Mouse (Mus musculus): ENCODE data around the gene Smg8. TPM values are rescaled to one million over a fixed set of nuclear protein-coding genes. Genes with fewer than 3 reads are reported as not detected.

Gene Smg8
- total and polyA plus RNA-seq, 3 experiments, result 21.5 to 29.4 (median 27.9) TPM

GRCm38 (mm10) chr11:87108409-87108754, 21.8 kb upstream of the Smg8 start, which contains the start of gene Prr11:
Prr11 (minus strand) TSS chr11:87108708.
- Histone ChIP-seq H3K4me1 (ENCODE audit: control insufficient read depth in 1 of 2, insufficient read depth in 2 of 2) (peaks cover 0 to 36% of the 10 kb centered on the region in 2 experiments; a peak in 2 of 4 replicates), H3K36me3 (replicated peaks in 1 of 2; ENCODE audit: control insufficient read depth in 1 of 2, insufficient read depth in 1 of 2, low read length in 1 of 2) (peaks cover 25 to 48% of the 10 kb centered on the region in 2 experiments), H3K4me3 (replicated peaks in 1 of 3; ENCODE audit: low read depth in 2 of 3, low read length in 2 of 3, poor library complexity in 1 of 3) (peak within 1 kb of the TSS; percentile 66 to 96 (median 90)), H3K9ac (ENCODE audit: insufficient read depth, low read depth) (peak within 1 kb of the TSS; percentile 89), H3K27me3 (replicated peaks) (no peaks in the 10 kb centered on the region), H3K79me2 (replicated peaks; ENCODE audit: control insufficient read depth, extremely low read depth, insufficient read depth, poor library complexity, severe bottlenecking) (peaks cover 59% of the 10 kb centered on the region), H3K27ac (ENCODE audit: insufficient read depth, low read depth) (peak within 1 kb of the TSS; percentile 63), H3K4me2 (ENCODE audit: insufficient read depth, low read depth, poor library complexity, severe bottlenecking) (peak within 1 kb of the TSS; percentile 100), H3K9me3 (replicated peaks; ENCODE audit: low read length) (no peaks in the 10 kb centered on the region)
- no peak for DNase-seq (ENCODE audit: extremely low read depth)
- no peak for TF ChIP-seq JUN (IDR thresholded peaks at IDR 0.05; ENCODE audit: insufficient read depth, low read depth, low read length)
- no peak for TF ChIP-seq ELF1 (IDR thresholded peaks at IDR 0.05; ENCODE audit: low read depth, low read length)
- peak; percentile 4; the same call in 1 of the 2 replicates for TF ChIP-seq IRF4 (IDR thresholded peaks at IDR 0.05; ENCODE audit: low read depth, low read length)
- TF ChIP-seq CHD1 (IDR thresholded peaks at IDR 0.05; ENCODE audit: low read depth, low read length), result no peak
- 0 out of 2 replicates have a peak, but pooled peaks have one; percentile 28 for TF ChIP-seq POLR2AphosphoS2 (IDR thresholded peaks at IDR 0.05; ENCODE audit: low read depth, low read length)
- TF ChIP-seq JUND (conservative IDR thresholded peaks at IDR 0.05; ENCODE audit: low read depth, low read length), result no peak
- TF ChIP-seq TCF12 (IDR thresholded peaks at IDR 0.05; ENCODE audit: low read depth, low read length), result 0 out of 2 replicates have a peak, but pooled peaks have one; percentile 35
- TF ChIP-seq MAFK (IDR thresholded peaks at IDR 0.05; ENCODE audit: insufficient replicate concordance, low read length), result no peak; the same call in 1 of the 2 replicates
- TF ChIP-seq SIN3A (IDR thresholded peaks at IDR 0.05; ENCODE audit: low read length), result peak; percentile 98
- peak; percentile 79 for TF ChIP-seq NELFE (IDR thresholded peaks at IDR 0.05; ENCODE audit: low read depth, low read length)
- TF ChIP-seq BHLHE40 (IDR thresholded peaks at IDR 0.05; ENCODE audit: low read depth, low read length), result no peak
- TF ChIP-seq MAX (IDR thresholded peaks at IDR 0.05; ENCODE audit: low read length), result peak; percentile 79
- TF ChIP-seq MXI1 (IDR thresholded peaks at IDR 0.05; ENCODE audit: low read depth, low read length), result peak; percentile 85
- TF ChIP-seq EP300 (IDR thresholded peaks at IDR 0.05; ENCODE audit: low read length), result peak; percentile 35; the same call in 1 of the 2 replicates
- peak; percentile 74; the same call in 1 of the 2 replicates for TF ChIP-seq MYC (IDR thresholded peaks at IDR 0.05; ENCODE audit: low read depth, low read length)
- TF ChIP-seq ETS1 (conservative IDR thresholded peaks at IDR 0.05; ENCODE audit: low read depth, low read length), result no peak
- 0 out of 2 replicates have a peak, but pooled peaks have one; percentile 37 for TF ChIP-seq RCOR1 (conservative IDR thresholded peaks at IDR 0.05; ENCODE audit: low read depth, low read length)
- TF ChIP-seq SMC3 (IDR thresholded peaks at IDR 0.05; ENCODE audit: low read depth, low read length), result no peak
- TF ChIP-seq USF1 (IDR thresholded peaks at IDR 0.05; ENCODE audit: low read depth, low read length), result no peak
- peak; percentile 47 for TF ChIP-seq POLR2A (IDR thresholded peaks at IDR 0.05; ENCODE audit: low read depth, low read length)
- TF ChIP-seq UBTF (IDR thresholded peaks at IDR 0.05; ENCODE audit: low read depth, low read length), result no peak
- no peak for TF ChIP-seq CTCF (conservative IDR thresholded peaks at IDR 0.05 in 1 of 2, IDR thresholded peaks at IDR 0.05 in 1 of 2; ENCODE audit: low read depth in 2 of 2, low read length in 2 of 2)
- no peak for TF ChIP-seq HCFC1 (IDR thresholded peaks at IDR 0.05; ENCODE audit: low read depth, low read length)
- in situ Hi-C loops (cut with MboI; ENCODE audit: low pct_ligation_motif_present, low pct_unique_long_range_greater_than_20kb, low sequenced_read_pairs) (no loop called here), dilution Hi-C loops (cut with MboI; ENCODE audit: extremely low pct_ligation_motif_present, extremely low pct_unique_long_range_greater_than_20kb, low sequenced_read_pairs) (no loop called here)
